Mouse (Mus musculus) liver, postnatal 0 days (tissue): ENCODE measurements around the gene Zfp39. TPM values are rescaled to one million over a fixed set of nuclear protein-coding genes. Genes with fewer than 3 reads are reported as not detected.

ENCODE experiments used
- ATAC-seq: fragments of 200-750 bp; cut with Nextera tagmentation; 2 replicates; pipeline ENCODE4 v1.8.0; 2017; ENCODE audit warnings: mild to moderate bottlenecking, moderate library complexity
- DNase-seq: peaks from one replicate; pipeline ENCODE4 v3.0.0-alpha.2; 2016
- H3K27ac ChIP-seq: fragments of 300-500 bp; sonication (generic); 2 replicates; pipeline ENCODE4 v1.5.1; 2014; ENCODE audit warnings: antibody characterized with exemption, moderate library complexity, mild to moderate bottlenecking, low read depth
- H3K27me3 ChIP-seq: fragments of 300-500 bp; sonication (generic); 2 replicates; pipeline ENCODE4 v1.6.1; 2014; ENCODE audit warnings: low read length, control low read depth, mixed read lengths; ENCODE audit not compliant: insufficient read depth
- H3K36me3 ChIP-seq: fragments of 300-500 bp; sonication (generic); replicated peaks from 2 replicates; pipeline ENCODE4 v1.6.1; 2014; ENCODE audit warnings: mild to moderate bottlenecking, control low read depth, low read length, moderate library complexity, mixed read lengths; ENCODE audit not compliant: insufficient read depth
- H3K4me1 ChIP-seq: fragments of 300-500 bp; sonication (generic); 2 replicates; pipeline ENCODE4 v1.6.1; 2014; ENCODE audit warnings: antibody characterized with exemption, mild to moderate bottlenecking, control low read depth; ENCODE audit not compliant: insufficient read depth
- H3K4me2 ChIP-seq: fragments of 300-500 bp; sonication (generic); 2 replicates; pipeline ENCODE4 v1.6.1; 2014; ENCODE audit warnings: low read depth, mild to moderate bottlenecking, low read length, moderate library complexity, mixed read lengths
- H3K4me3 ChIP-seq: fragments of 300-500 bp; sonication (generic); 2 replicates; pipeline ENCODE4 v1.5.1; 2014; ENCODE audit warnings: low read depth, low read length
- H3K9ac ChIP-seq: fragments of 300-500 bp; sonication (generic); replicated peaks from 2 replicates; pipeline ENCODE4 v1.6.1; 2014; ENCODE audit warnings: mild to moderate bottlenecking, moderate library complexity
- H3K9me3 ChIP-seq: fragments of 300-500 bp; sonication (generic); 2 replicates; pipeline ENCODE4 v1.6.1; 2016; ENCODE audit warnings: mild to moderate bottlenecking, control low read depth, low read length, mixed read lengths
- CTCF ChIP-seq: sonication (generic); IDR thresholded peaks from 2 replicates; pipeline ENCODE4 v1.5.1; 2016; ENCODE audit warnings: antibody characterized with exemption, low read depth
- EP300 ChIP-seq: IDR thresholded peaks from 2 replicates; pipeline ENCODE4 v1.6.1; 2016; ENCODE audit warnings: antibody characterized with exemption, low read depth, mild to moderate bottlenecking
- WGBS: fragments of 180-500 bp; shearing (Covaris S2); extraction: QIAGEN DNeasy Blood & Tissue Kit; methylation state at CpG from one replicate; pipeline ENCODE4 v1.1.7; 2014; ENCODE audit not compliant: insufficient replicate concordance; 5-methylcytosine and 5-hydroxymethylcytosine counted together
- polyA plus RNA-seq: library from polyadenylated mRNA; unstranded; fragments of >200 nt; fragmentation: Nextera tagmentation; extraction: Ambion mirVana; gene quantifications from 2 replicates; pipeline ENCODE4 v1.2.1, GENCODE M21; 2015

Zfp39 gene
- polyA plus RNA-seq, 1 experiment from 2014 or later, result 3.1 TPM

GRCm38 (mm10) chr11:58894456-58894855 is 9.6 kb downstream of the Zfp39 start:
- H3K4me1 ChIP-seq, result no peaks in the 10 kb centered on the region; the same call in 1 of the 2 replicates
- no peak overlapping the region for H3K9ac ChIP-seq
- DNase-seq, result no peak
- WGBS, result 93% methylated on average over 6 of the region's 6 CpGs
- no peaks in the 10 kb centered on the region for H3K9me3 ChIP-seq
- no peaks in the 10 kb centered on the region for H3K27me3 ChIP-seq
- TF ChIP-seq CTCF, result no peak
- no peak for TF ChIP-seq EP300
- no peak overlapping the region for H3K27ac ChIP-seq
- no peak overlapping the region for H3K4me3 ChIP-seq
- no peak overlapping the region for H3K4me2 ChIP-seq
- H3K36me3 ChIP-seq, result peaks cover 79% of the 10 kb centered on the region
- ATAC-seq, result no peak

GRCm38 (mm10) chr11:58890511-58890910 is 13.5 kb downstream of the Zfp39 start:
- Histone ChIP-seq H3K9me3 (no peaks in the 10 kb centered on the region), H3K27ac (no peak overlapping the region), H3K27me3 (no peaks in the 10 kb centered on the region), H3K4me1 (no peaks in the 10 kb centered on the region), H3K4me3 (no peak overlapping the region), H3K9ac (no peak overlapping the region), H3K36me3 (peaks cover 54% of the 10 kb centered on the region), H3K4me2 (no peak overlapping the region)
- TF ChIP-seq CTCF, result no peak
- TF ChIP-seq EP300, result no peak
- 89% methylated on average over 10 of the region's 10 CpGs for WGBS
- DNase-seq, result no peak
- ATAC-seq, result no peak

- H3K9ac ChIP-seq, result no peak overlapping the region
- no peaks in the 10 kb centered on the region for H3K27me3 ChIP-seq
- no peak for DNase-seq
- no peak overlapping the region for H3K4me2 ChIP-seq
- H3K4me1 ChIP-seq, result no peaks in the 10 kb centered on the region
- H3K36me3 ChIP-seq, result peaks cover 9% of the 10 kb centered on the region; the same call in 1 of the 2 replicates
- no peak for ATAC-seq
- TF ChIP-seq CTCF (no peak), EP300 (no peak)
- no peak overlapping the region for H3K4me3 ChIP-seq
- WGBS, result 75% methylated on average over 8 of the region's 8 CpGs
- H3K27ac ChIP-seq, result no peak overlapping the region
- H3K9me3 ChIP-seq, result no peaks in the 10 kb centered on the region
These were observed 20.3 kb downstream of the Zfp39 start for GRCm38 (mm10) chr11:58883756-58884155.

- no peak overlapping the region for H3K4me2 ChIP-seq
- no peaks in the 10 kb centered on the region for H3K27me3 ChIP-seq
- H3K4me3 ChIP-seq, result no peak overlapping the region
- H3K9me3 ChIP-seq, result no peaks in the 10 kb centered on the region
- WGBS, result 82% methylated on average over 4 of the region's 4 CpGs
- ATAC-seq (no peak), DNase-seq (no peak)
- H3K4me1 ChIP-seq, result peaks cover 8% of the 10 kb centered on the region
- H3K9ac ChIP-seq, result no peak overlapping the region
- H3K36me3 ChIP-seq, result 0 out of 2 replicates have a peak, but pooled peaks cover 7% of the 10 kb centered on the region
- no peak overlapping the region for H3K27ac ChIP-seq
- no peak for TF ChIP-seq CTCF
- no peak for TF ChIP-seq EP300
These were observed 33.1 kb downstream of the Zfp39 start for GRCm38 (mm10) chr11:58870961-58871360.

- 0 out of 2 replicates have a peak, but pooled peaks cover 7% of the 10 kb centered on the region for H3K36me3 ChIP-seq
- no peaks in the 10 kb centered on the region for H3K9me3 ChIP-seq
- no peak overlapping the region; the same call in 1 of the 2 replicates for H3K27ac ChIP-seq
- ATAC-seq (no peak), DNase-seq (no peak)
- WGBS, result 71% methylated on average over 6 of the region's 6 CpGs
- TF ChIP-seq CTCF (no peak), EP300 (no peak)
- peak overlapping the region; percentile 87 for H3K4me3 ChIP-seq
- peaks cover 8% of the 10 kb centered on the region for H3K4me1 ChIP-seq
- peak overlapping the region; percentile 93 for H3K4me2 ChIP-seq
- H3K9ac ChIP-seq, result peak overlapping the region; percentile 77; the same call in 1 of the 2 replicates
- no peaks in the 10 kb centered on the region for H3K27me3 ChIP-seq
These were observed 36.1 kb downstream of the Zfp39 start for GRCm38 (mm10) chr11:58867954-58868330.

GRCm38 (mm10) chr11:58867039-58867953 is 36.7 kb downstream of the Zfp39 start, which contains the start of gene 2810021J22Rik:
Gene 2810021J22Rik, plus strand, starts transcription at chr11:58867216.
- WGBS, result 3% methylated on average over 37 of the region's 37 CpGs
- Histone ChIP-seq H3K9ac (peak within 1 kb of the TSS; percentile 77), H3K36me3 (0 out of 2 replicates have a peak, but pooled peaks cover 7% of the 10 kb centered on the region), H3K4me1 (peaks cover 8% of the 10 kb centered on the region), H3K4me3 (peak within 1 kb of the TSS; percentile 87), H3K27ac (peak within 1 kb of the TSS; percentile 75), H3K27me3 (no peaks in the 10 kb centered on the region), H3K4me2 (peak within 1 kb of the TSS; percentile 93), H3K9me3 (no peaks in the 10 kb centered on the region)
- ATAC-seq (peak; percentile 95), DNase-seq (peak; percentile 87)
- peak; percentile 39 for TF ChIP-seq CTCF
- TF ChIP-seq EP300, result no peak; the same call in 1 of the 2 replicates
